Mouse (Mus musculus) stomach, postnatal 0 days (tissue): ENCODE measurements around the gene Olfr45. TPM values are rescaled to one million over a fixed set of nuclear protein-coding genes. Genes with fewer than 3 reads are reported as not detected.

Source experiments
- ATAC-seq: fragments of 200-750 bp; cut with Nextera tagmentation; 2 replicates; pipeline ENCODE4 v1.8.0; 2017; ENCODE audit not compliant: low FRiP score, low TSS enrichment
- DNase-seq: peaks from one replicate; pipeline ENCODE4 v3.0.0-alpha.2; 2016; ENCODE audit warnings: low spot score
- H3K27ac ChIP-seq: fragments of 300-500 bp; sonication (generic); replicated peaks from 2 replicates; pipeline ENCODE4 v1.5.1; 2014; ENCODE audit warnings: mild to moderate bottlenecking, control low read depth
- H3K27me3 ChIP-seq: fragments of 300-500 bp; sonication (generic); 2 replicates; pipeline ENCODE4 v1.6.1; 2014; ENCODE audit warnings: low read length; ENCODE audit not compliant: control insufficient read depth, insufficient read depth
- H3K36me3 ChIP-seq: fragments of 300-500 bp; sonication (generic); 2 replicates; pipeline ENCODE4 v1.6.1; 2014; ENCODE audit warnings: low read length, mixed read lengths; ENCODE audit not compliant: control insufficient read depth, insufficient read depth
- H3K4me1 ChIP-seq: fragments of 300-500 bp; sonication (generic); replicated peaks from 2 replicates; pipeline ENCODE4 v1.6.1; 2014; ENCODE audit warnings: antibody characterized with exemption; ENCODE audit not compliant: control insufficient read depth, insufficient read depth
- H3K4me2 ChIP-seq: fragments of 300-500 bp; sonication (generic); replicated peaks from 2 replicates; pipeline ENCODE4 v1.6.1; 2014; ENCODE audit warnings: low read depth, mild to moderate bottlenecking, control low read depth, moderate library complexity
- H3K4me3 ChIP-seq: fragments of 300-500 bp; sonication (generic); 2 replicates; pipeline ENCODE4 v1.5.1; 2014; ENCODE audit warnings: low read depth, low read length, control low read depth
- H3K9ac ChIP-seq: fragments of 300-500 bp; sonication (generic); 2 replicates; pipeline ENCODE4 v1.6.1; 2014; ENCODE audit warnings: mild to moderate bottlenecking, low read length, control low read depth, mixed read lengths
- H3K9me3 ChIP-seq: fragments of 300-500 bp; sonication (generic); 2 replicates; pipeline ENCODE4 v1.6.1; 2016; ENCODE audit warnings: low read length; ENCODE audit not compliant: control insufficient read depth
- CTCF ChIP-seq: IDR thresholded peaks from 2 replicates; pipeline ENCODE4 v1.5.1; 2016; ENCODE audit warnings: antibody characterized with exemption, low read depth, mild to moderate bottlenecking, moderate library complexity
- EP300 ChIP-seq: optimal IDR thresholded peaks from 2 replicates; pipeline ENCODE3; 2016; ENCODE audit warnings: antibody characterized with exemption
- WGBS: fragments of 180-500 bp; shearing (Covaris S2); extraction: QIAGEN DNeasy Blood & Tissue Kit; methylation state at CpG from one replicate; pipeline ENCODE4 v1.1.7; 2014; 5-methylcytosine and 5-hydroxymethylcytosine counted together
- polyA plus RNA-seq: library from polyadenylated mRNA; unstranded; fragments of >200 nt; fragmentation: Nextera tagmentation; extraction: Ambion mirVana; gene quantifications from 2 replicates; pipeline ENCODE4 v1.2.1, GENCODE M21; 2015

The Olfr45 gene
- polyA plus RNA-seq, 1 experiment from 2014 or later = not detected

- Histone ChIP-seq H3K36me3 (no peaks in the 10 kb centered on the region), H3K4me3 (no peak overlapping the region), H3K27me3 (no peaks in the 10 kb centered on the region), H3K4me2 (no peak overlapping the region), H3K27ac (no peak overlapping the region), H3K4me1 (no peaks in the 10 kb centered on the region), H3K9me3 (no peaks in the 10 kb centered on the region), H3K9ac (no peak overlapping the region)
- DNase-seq = no peak
- 58% methylated on average over 2 of the region's 2 CpGs for WGBS
- TF ChIP-seq EP300 = no peak
- peak; percentile 39 for TF ChIP-seq CTCF
- no peak for ATAC-seq
These were observed 51.4 kb downstream of the Olfr45 start for GRCm38 (mm10) chr7:140733162-140733561.

Other genes with a start within 250 kb of the Olfr45 start
- not detected in 2 replicates for gene Olfr533, start 218.6 kb upstream of the Olfr45 start, polyA plus RNA-seq
- not detected in 2 replicates for gene Olfr535, start 197.7 kb upstream of the Olfr45 start, polyA plus RNA-seq
- not detected in 2 replicates for gene Olfr536, start 174.6 kb upstream of the Olfr45 start, polyA plus RNA-seq
- not detected in 2 replicates for gene Olfr538, start 114.1 kb upstream of the Olfr45 start, polyA plus RNA-seq
- gene Olfr46, start 80.7 kb upstream of the Olfr45 start, polyA plus RNA-seq = 0.02 TPM in 1 of 2 replicates, not detected in the other
- not detected in 2 replicates for gene Olfr61, start 53.0 kb upstream of the Olfr45 start, polyA plus RNA-seq
- not detected in 2 replicates for gene Olfr53, start 35.5 kb upstream of the Olfr45 start, polyA plus RNA-seq
- gene Olfr539, start 22.0 kb upstream of the Olfr45 start, polyA plus RNA-seq = 0.01 TPM in 1 of 2 replicates, not detected in the other
- not detected in 2 replicates for gene Olfr541, start 15.3 kb downstream of the Olfr45 start, polyA plus RNA-seq
- gene Cyp2e1, start 81.8 kb downstream of the Olfr45 start, polyA plus RNA-seq = 0.52 and 0.85 TPM in 2 replicates
- gene Syce1, start 105.9 kb downstream of the Olfr45 start, polyA plus RNA-seq = 0.11 and 0.16 TPM in 2 replicates
- gene Zfp941, start 140.2 kb downstream of the Olfr45 start, polyA plus RNA-seq = 0.59 and 0.65 TPM in 2 replicates
- 21.9 and 22.7 TPM in 2 replicates for gene Urah, start 153.1 kb downstream of the Olfr45 start, polyA plus RNA-seq
- gene Scgb1c1, start 163.6 kb downstream of the Olfr45 start, polyA plus RNA-seq = not detected in 2 replicates
- gene Odf3, start 165.9 kb downstream of the Olfr45 start, polyA plus RNA-seq = not detected in 2 replicates
- gene Gm45785, start 174.4 kb downstream of the Olfr45 start, polyA plus RNA-seq = not detected in 2 replicates
- gene Ric8a, start 175.0 kb downstream of the Olfr45 start, polyA plus RNA-seq = 49.0 and 49.1 TPM in 2 replicates
- 44.5 and 49.0 TPM in 2 replicates for gene Bet1l, start 175.6 kb downstream of the Olfr45 start, polyA plus RNA-seq
- gene Psmd13, start 200.0 kb downstream of the Olfr45 start, polyA plus RNA-seq = 160 and 166 TPM in 2 replicates
- 17.9 and 19.0 TPM in 2 replicates for gene Sirt3, start 200.4 kb downstream of the Olfr45 start, polyA plus RNA-seq
- 1.3 and 2.6 TPM in 2 replicates for gene Cox8b, start 218.5 kb downstream of the Olfr45 start, polyA plus RNA-seq
- gene Nlrp6, start 239.0 kb downstream of the Olfr45 start, polyA plus RNA-seq = 1.6 and 1.7 TPM in 2 replicates